Mouse (Mus musculus) intestine, embryonic 16.5 days (tissue): ENCODE data around the gene Acot1. TPM values are rescaled to one million over a fixed set of nuclear protein-coding genes. Genes with fewer than 3 reads are reported as not detected.
"Not testable (repeated sequence)": the region's sequence is repeated elsewhere in the genome, so short reads cannot be mapped to it uniquely, and the experiment has no call there.

ENCODE experiments used
- ATAC-seq: fragments of 200-750 bp; cut with Nextera tagmentation; 2 replicates; pipeline ENCODE4 v1.8.0; 2017; ENCODE audit warnings: moderate TSS enrichment, moderate library complexity
- H3K27ac ChIP-seq: fragments of 300-500 bp; sonication (generic); 2 replicates; pipeline ENCODE4 v1.5.1; 2014; ENCODE audit warnings: mild to moderate bottlenecking, low read length
- H3K27me3 ChIP-seq: fragments of 300-500 bp; sonication (generic); replicated peaks from 2 replicates; pipeline ENCODE4 v1.6.1; 2014; ENCODE audit warnings: low read length, control low read depth, mixed read lengths; ENCODE audit not compliant: control insufficient read depth, insufficient read depth
- H3K36me3 ChIP-seq: fragments of 300-500 bp; sonication (generic); 2 replicates; pipeline ENCODE4 v1.6.1; 2014; ENCODE audit warnings: low read length, control low read depth; ENCODE audit not compliant: control insufficient read depth, insufficient read depth
- H3K4me1 ChIP-seq: fragments of 300-500 bp; sonication (generic); 2 replicates; pipeline ENCODE4 v1.6.1; 2014; ENCODE audit warnings: low read length, control low read depth, mixed read lengths; ENCODE audit not compliant: control insufficient read depth, insufficient read depth
- H3K4me2 ChIP-seq: fragments of 300-500 bp; sonication (generic); 2 replicates; pipeline ENCODE4 v1.6.1; 2014; ENCODE audit warnings: low read depth, low read length, control low read depth
- H3K4me3 ChIP-seq: fragments of 300-500 bp; sonication (generic); 2 replicates; pipeline ENCODE4 v1.5.1; 2014; ENCODE audit warnings: mild to moderate bottlenecking, low read length
- H3K9ac ChIP-seq: fragments of 300-500 bp; sonication (generic); 2 replicates; pipeline ENCODE4 v1.6.1; 2014; ENCODE audit warnings: low read depth, low read length
- H3K9me3 ChIP-seq: fragments of 300-500 bp; sonication (generic); 2 replicates; pipeline ENCODE4 v1.6.1; 2016; ENCODE audit warnings: low read length, control low read depth; ENCODE audit not compliant: control insufficient read depth
- WGBS: fragments of 180-500 bp; shearing (Covaris S2); extraction: QIAGEN DNeasy Blood & Tissue Kit; methylation state at CpG from one replicate; pipeline ENCODE4 v1.1.7; 2014; 5-methylcytosine and 5-hydroxymethylcytosine counted together
- polyA plus RNA-seq: library from polyadenylated mRNA; unstranded; fragments of >200 nt; fragmentation: Nextera tagmentation; extraction: Ambion mirVana; gene quantifications from 2 replicates; pipeline ENCODE4 v1.2.1, GENCODE M21; 2015

Acot1 gene
- polyA plus RNA-seq, 1 experiment from 2014 or later, result 159 TPM

- Histone ChIP-seq H3K4me3 (peak overlapping the region; percentile 53), H3K27ac (0 out of 2 replicates have a peak overlapping the region, but pooled peaks have one; percentile 2), H3K9me3 (no peaks in the 10 kb centered on the region), H3K4me1 (peaks cover 15% of the 10 kb centered on the region), H3K36me3 (no peaks in the 10 kb centered on the region), H3K9ac (peak overlapping the region; percentile 30), H3K27me3 (no peaks in the 10 kb centered on the region), H3K4me2 (peak overlapping the region; percentile 57)
- WGBS, result 49% methylated on average over 12 of the region's 12 CpGs
- 0 out of 2 replicates have a peak, but pooled peaks have one; percentile 15 for ATAC-seq
These were observed 2.2 kb downstream of the Acot1 start for GRCm38 (mm10) chr12:84011251-84012040.

GRCm38 (mm10) chr12:84013130-84013529 is 3.8 kb downstream of the Acot1 start:
- H3K4me3 ChIP-seq, result no peak overlapping the region
- ATAC-seq, result no peak
- no peaks in the 10 kb centered on the region for H3K9me3 ChIP-seq
- H3K36me3 ChIP-seq, result no peaks in the 10 kb centered on the region
- WGBS, result 70% methylated on average over 6 of the region's 6 CpGs
- H3K9ac ChIP-seq, result no peak overlapping the region
- no peak overlapping the region for H3K4me2 ChIP-seq
- H3K27ac ChIP-seq, result no peak overlapping the region
- no peaks in the 10 kb centered on the region for H3K27me3 ChIP-seq
- H3K4me1 ChIP-seq, result peaks cover 15% of the 10 kb centered on the region

- ATAC-seq, result no peak
- no peak overlapping the region for H3K27ac ChIP-seq
- no peaks in the 10 kb centered on the region for H3K36me3 ChIP-seq
- no peak overlapping the region for H3K4me2 ChIP-seq
- no peaks in the 10 kb centered on the region for H3K27me3 ChIP-seq
- no peaks in the 10 kb centered on the region for H3K9me3 ChIP-seq
- H3K9ac ChIP-seq, result no peak overlapping the region
- 89% methylated on average over 7 of the region's 7 CpGs for WGBS
- no peak overlapping the region for H3K4me3 ChIP-seq
- H3K4me1 ChIP-seq, result peaks cover 12% of the 10 kb centered on the region
These were observed 4.4 kb downstream of the Acot1 start for GRCm38 (mm10) chr12:84013701-84014100.

GRCm38 (mm10) chr12:84020528-84020927 is 11.2 kb downstream of the Acot1 start:
- H3K4me2 ChIP-seq, H3K36me3 ChIP-seq, H3K4me1 ChIP-seq, H3K27me3 ChIP-seq, H3K4me3 ChIP-seq, H3K9ac ChIP-seq, H3K9me3 ChIP-seq: not testable (repeated sequence)
- 27% methylated on average over 7 of the region's 7 CpGs for WGBS
- H3K27ac ChIP-seq, result peak overlapping the region; percentile 61; the same call in 1 of the 2 replicates
- peak; percentile 88 for ATAC-seq

- not testable (repeated sequence) for H3K9me3 ChIP-seq, H3K4me1 ChIP-seq, H3K4me3 ChIP-seq, H3K9ac ChIP-seq, H3K27me3 ChIP-seq, H3K36me3 ChIP-seq, ATAC-seq, H3K27ac ChIP-seq, H3K4me2 ChIP-seq
- 90% methylated on average over 4 of the region's 4 CpGs for WGBS
These were observed 13.0 kb downstream of the Acot1 start for GRCm38 (mm10) chr12:84022266-84022665.

GRCm38 (mm10) chr12:84023052-84023745 is 13.9 kb downstream of the Acot1 start:
- no peaks in the 10 kb centered on the region for H3K27me3 ChIP-seq
- ATAC-seq, result peak; percentile 72
- no peaks in the 10 kb centered on the region for H3K9me3 ChIP-seq
- H3K36me3 ChIP-seq, result no peaks in the 10 kb centered on the region
- 0 out of 2 replicates have a peak, but pooled peaks cover 5% of the 10 kb centered on the region for H3K4me1 ChIP-seq
- 73% methylated on average over 9 of the region's 9 CpGs for WGBS
- no peak overlapping the region for H3K9ac ChIP-seq
- H3K4me2 ChIP-seq, result no peak overlapping the region
- no peak overlapping the region for H3K4me3 ChIP-seq
- 0 out of 2 replicates have a peak overlapping the region, but pooled peaks have one; percentile 27 for H3K27ac ChIP-seq

- WGBS, result 89% methylated on average over 7 of the region's 7 CpGs
- Histone ChIP-seq H3K27me3 (no peaks in the 10 kb centered on the region), H3K9ac (no peak overlapping the region), H3K4me3 (no peak overlapping the region), H3K4me1 (0 out of 2 replicates have a peak, but pooled peaks cover 5% of the 10 kb centered on the region), H3K9me3 (no peaks in the 10 kb centered on the region), H3K36me3 (no peaks in the 10 kb centered on the region), H3K27ac (no peak overlapping the region), H3K4me2 (no peak overlapping the region)
- no peak for ATAC-seq
These were observed 16.6 kb downstream of the Acot1 start for GRCm38 (mm10) chr12:84025888-84026287.

GRCm38 (mm10) chr12:84028328-84028727 is 19.0 kb downstream of the Acot1 start:
- H3K27me3 ChIP-seq, H3K9me3 ChIP-seq, H3K4me2 ChIP-seq, H3K9ac ChIP-seq, H3K27ac ChIP-seq, ATAC-seq, H3K36me3 ChIP-seq, H3K4me3 ChIP-seq, H3K4me1 ChIP-seq: not testable (repeated sequence)
- WGBS, result 57% methylated on average over 3 of the region's 3 CpGs

GRCm38 (mm10) chr12:84029043-84029442 is 19.8 kb downstream of the Acot1 start:
- WGBS, result 98% methylated on average over 1 of the region's 1 CpGs
- H3K36me3 ChIP-seq, H3K27me3 ChIP-seq, H3K4me2 ChIP-seq, ATAC-seq, H3K27ac ChIP-seq, H3K4me1 ChIP-seq, H3K9ac ChIP-seq, H3K4me3 ChIP-seq, H3K9me3 ChIP-seq: not testable (repeated sequence)
